Mouse (Mus musculus): ENCODE data around the gene Etv3. TPM values are rescaled to one million over a fixed set of nuclear protein-coding genes. Genes with fewer than 3 reads are reported as not detected.

Etv3 gene
- total and polyA plus RNA-seq, 2 experiments from 2014 or later: 7.7 to 9.5 TPM

DNA sequence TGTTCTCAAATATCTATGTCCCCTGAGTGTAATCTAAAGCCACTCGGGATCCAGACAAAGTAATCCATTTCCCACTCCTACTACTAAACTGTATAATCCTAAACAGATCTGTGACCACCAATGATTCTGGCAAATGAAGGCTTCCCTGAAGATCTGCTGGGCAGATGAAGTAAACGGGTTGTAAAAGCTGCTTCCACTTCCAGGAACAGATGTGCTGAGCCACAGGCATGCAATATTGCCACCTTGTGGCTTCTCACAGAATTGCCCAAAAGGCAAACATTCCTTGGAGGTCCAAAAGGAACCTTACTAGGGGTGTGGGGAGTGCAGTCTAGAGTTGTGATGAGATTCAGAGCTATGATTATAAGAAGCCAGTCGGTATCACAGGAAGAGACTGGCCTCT lies 26.1 kb upstream of the Etv3 start:
- no peak overlapping the region for H3K27ac ChIP-seq
- H3K27me3 ChIP-seq (ENCODE audit: insufficient read depth, low read length): no peaks in the 10 kb centered on the region
- DNase-seq (ENCODE audit: low spot score) (peak; percentile 91), ATAC-seq (peak; percentile 61; the same call in 1 of the 2 replicates)
- 0 out of 2 replicates have a peak, but pooled peaks cover 1% of the 10 kb centered on the region for H3K4me1 ChIP-seq (ENCODE audit: insufficient read depth, low read length)
- WGBS: 14% methylated on average over 3 of the region's 3 CpGs
- no peaks in the 10 kb centered on the region for H3K36me3 ChIP-seq (ENCODE audit: insufficient read depth, low read length)
- H3K9ac ChIP-seq (replicated peaks; ENCODE audit: low read length): no peak overlapping the region
- no peak overlapping the region for H3K4me3 ChIP-seq (ENCODE audit: low read length)
- peak; percentile 97 for TF ChIP-seq CTCF (IDR thresholded peaks at IDR 0.05; ENCODE audit: low read depth)
- H3K9me3 ChIP-seq (ENCODE audit: low read length): no peaks in the 10 kb centered on the region
- H3K4me2 ChIP-seq (ENCODE audit: low read depth, low read length): no peak overlapping the region

GRCm38 (mm10) chr3:87500088-87501055 lies 24.8 kb upstream of the Etv3 start:
- WGBS: 81% methylated on average over 24 of the region's 24 CpGs
- Histone ChIP-seq H3K36me3 (ENCODE audit: insufficient read depth, low read length) (no peaks in the 10 kb centered on the region), H3K27ac (no peak overlapping the region), H3K9me3 (ENCODE audit: low read length) (no peaks in the 10 kb centered on the region), H3K4me3 (ENCODE audit: low read length) (no peak overlapping the region), H3K27me3 (ENCODE audit: insufficient read depth, low read length) (no peaks in the 10 kb centered on the region), H3K9ac (replicated peaks; ENCODE audit: low read length) (no peak overlapping the region), H3K4me1 (ENCODE audit: insufficient read depth, low read length) (0 out of 2 replicates have a peak, but pooled peaks cover 3% of the 10 kb centered on the region), H3K4me2 (ENCODE audit: low read depth, low read length) (no peak overlapping the region)
- TF ChIP-seq CTCF (IDR thresholded peaks at IDR 0.05; ENCODE audit: low read depth): no peak
- DNase-seq (ENCODE audit: low spot score) (no peak), ATAC-seq (no peak)

- H3K4me3 ChIP-seq (ENCODE audit: low read length): no peak overlapping the region
Measured at GRCm38 (mm10) chr3:87501151-87501550, 24.1 kb upstream of the Etv3 start.

GRCm38 (mm10) chr3:87502771-87503170 lies 22.4 kb upstream of the Etv3 start:
- Histone ChIP-seq H3K4me1 (ENCODE audit: insufficient read depth, low read length) (0 out of 2 replicates have a peak, but pooled peaks cover 3% of the 10 kb centered on the region), H3K9ac (replicated peaks; ENCODE audit: low read length) (no peak overlapping the region), H3K9me3 (ENCODE audit: low read length) (no peaks in the 10 kb centered on the region), H3K4me3 (ENCODE audit: low read length) (no peak overlapping the region), H3K36me3 (ENCODE audit: insufficient read depth, low read length) (no peaks in the 10 kb centered on the region), H3K4me2 (ENCODE audit: low read depth, low read length) (no peak overlapping the region), H3K27ac (no peak overlapping the region), H3K27me3 (ENCODE audit: insufficient read depth, low read length) (no peaks in the 10 kb centered on the region)
- TF ChIP-seq CTCF (IDR thresholded peaks at IDR 0.05; ENCODE audit: low read depth): no peak
- 90% methylated on average over 6 of the region's 6 CpGs for WGBS
- no peak for ATAC-seq
- DNase-seq (ENCODE audit: low spot score): no peak

More at GRCm38 (mm10) chr3:87501151-87501550, 24.1 kb upstream of the Etv3 start:
- ATAC-seq (no peak), DNase-seq (ENCODE audit: low spot score) (no peak)
- no peak overlapping the region for H3K27ac ChIP-seq
- 0 out of 2 replicates have a peak, but pooled peaks cover 3% of the 10 kb centered on the region for H3K4me1 ChIP-seq (ENCODE audit: insufficient read depth, low read length)
- no peaks in the 10 kb centered on the region for H3K36me3 ChIP-seq (ENCODE audit: insufficient read depth, low read length)
- H3K4me2 ChIP-seq (ENCODE audit: low read depth, low read length): no peak overlapping the region
- no peak for TF ChIP-seq CTCF (IDR thresholded peaks at IDR 0.05; ENCODE audit: low read depth)
- WGBS: 65% methylated on average over 8 of the region's 8 CpGs
- H3K9me3 ChIP-seq (ENCODE audit: low read length): no peaks in the 10 kb centered on the region
- H3K9ac ChIP-seq (replicated peaks; ENCODE audit: low read length): no peak overlapping the region
- no peaks in the 10 kb centered on the region for H3K27me3 ChIP-seq (ENCODE audit: insufficient read depth, low read length)

- Histone ChIP-seq H3K4me2 (ENCODE audit: low read depth, low read length) (no peak overlapping the region), H3K9me3 (ENCODE audit: low read length) (no peaks in the 10 kb centered on the region), H3K27ac (no peak overlapping the region), H3K4me3 (ENCODE audit: low read length) (no peak overlapping the region), H3K36me3 (ENCODE audit: insufficient read depth, low read length) (no peaks in the 10 kb centered on the region), H3K4me1 (ENCODE audit: insufficient read depth, low read length) (peaks cover 7% of the 10 kb centered on the region; the same call in 1 of the 2 replicates), H3K27me3 (ENCODE audit: insufficient read depth, low read length) (no peaks in the 10 kb centered on the region), H3K9ac (replicated peaks; ENCODE audit: low read length) (no peak overlapping the region)
- WGBS: 8% methylated on average over 7 of the region's 7 CpGs
- peak; percentile 89 for TF ChIP-seq CTCF (IDR thresholded peaks at IDR 0.05; ENCODE audit: low read depth)
- ATAC-seq: peak; percentile 66
- peak; percentile 80 for DNase-seq (ENCODE audit: low spot score)
Measured at GRCm38 (mm10) chr3:87504330-87504729, 20.9 kb upstream of the Etv3 start.

DNA sequence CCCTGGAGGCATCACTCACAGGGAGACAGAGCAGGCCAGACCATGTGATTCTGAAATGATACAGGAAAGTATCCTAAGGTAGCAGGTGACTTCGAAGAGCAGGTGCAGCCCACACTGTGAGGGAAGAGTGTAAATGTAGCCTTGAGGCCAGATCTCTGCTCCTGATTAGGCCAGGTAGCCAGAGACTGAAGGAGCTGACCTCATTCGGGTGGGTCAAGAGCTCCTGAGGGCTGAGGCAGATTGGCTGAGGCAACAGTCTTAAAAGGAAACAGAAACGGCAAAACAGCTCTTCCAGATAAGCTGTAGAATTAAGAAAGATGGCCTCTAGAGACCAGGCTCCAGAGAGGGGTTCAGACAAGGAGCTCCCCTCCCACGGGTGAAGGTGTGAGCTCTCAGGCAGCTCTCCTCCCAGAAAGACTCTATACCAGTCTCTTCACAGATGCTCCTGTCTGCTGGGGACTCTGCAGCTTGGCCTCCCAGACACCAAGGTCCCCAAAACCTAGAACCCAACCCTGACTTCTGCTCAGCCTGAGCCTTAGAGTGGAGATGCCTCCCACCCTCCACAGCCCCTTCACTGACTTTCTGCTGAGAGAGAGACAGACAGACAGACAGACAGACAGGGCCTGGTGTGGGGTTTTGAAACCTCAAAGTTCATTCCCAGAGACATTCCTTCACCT lies 20.3 kb upstream of the Etv3 start:
- H3K27ac ChIP-seq: no peak overlapping the region
- no peak overlapping the region for H3K9ac ChIP-seq (replicated peaks; ENCODE audit: low read length)
- no peaks in the 10 kb centered on the region for H3K27me3 ChIP-seq (ENCODE audit: insufficient read depth, low read length)
- no peak overlapping the region for H3K4me2 ChIP-seq (ENCODE audit: low read depth, low read length)
- peaks cover 7% of the 10 kb centered on the region; the same call in 1 of the 2 replicates for H3K4me1 ChIP-seq (ENCODE audit: insufficient read depth, low read length)
- no peaks in the 10 kb centered on the region for H3K36me3 ChIP-seq (ENCODE audit: insufficient read depth, low read length)
- ATAC-seq: no peak; the same call in 1 of the 2 replicates
- no peak overlapping the region for H3K4me3 ChIP-seq (ENCODE audit: low read length)
- no peak for DNase-seq (ENCODE audit: low spot score)
- WGBS: 65% methylated on average over 4 of the region's 4 CpGs
- H3K9me3 ChIP-seq (ENCODE audit: low read length): no peaks in the 10 kb centered on the region
- TF ChIP-seq CTCF (IDR thresholded peaks at IDR 0.05; ENCODE audit: low read depth): no peak
